In genomic region chr10:93160497-93160806, GRCm38 (mm10) we compare ENCODE assay signal across 8 mouse cellular contexts. TPM values are rescaled to one million over a fixed set of nuclear protein-coding genes. Genes with fewer than 3 reads are reported as not detected.
A peak's percentile ranks its signal among the peaks of the same experiment; 100 is the strongest.
DNase-seq lines count a peak whose midpoint lies in the region; ATAC-seq and TF ChIP-seq lines count a peak whose summit lies in the region.

No protein-coding gene starts in this region.

- H3K9me3 ChIP-seq in hindbrain, embryonic 11.5 days (ENCODE audit: control insufficient read depth, low read length), result no peaks in the 10 kb centered on the region
- H3K9me3 ChIP-seq in megakaryocyte, embryonic 14.5 days, result no peaks in the 10 kb centered on the region

- peak overlapping the region; percentile 97 for H3K4me3 ChIP-seq in hindbrain, embryonic 11.5 days (ENCODE audit: low read depth, low read length)
- peak overlapping the region; percentile 96 for H3K4me3 ChIP-seq in left cerebral cortex, adult 2 months
- peak overlapping the region; percentile 96 for H3K4me3 ChIP-seq in megakaryocyte, embryonic 14.5 days (replicated peaks)

- ATAC-seq in hindbrain, embryonic 11.5 days (ENCODE audit: low FRiP score), result peak; percentile 91

- H3K36me3 ChIP-seq in hindbrain, embryonic 11.5 days (ENCODE audit: control insufficient read depth, insufficient read depth, low read length), result no peaks in the 10 kb centered on the region
- no peaks in the 10 kb centered on the region for H3K36me3 ChIP-seq in megakaryocyte, embryonic 14.5 days (replicated peaks; ENCODE audit: low read length)

- H3K27ac ChIP-seq in hindbrain, embryonic 11.5 days (ENCODE audit: low read depth, low read length), result peak overlapping the region; percentile 99
- peak overlapping the region; percentile 99 for H3K27ac ChIP-seq in left cerebral cortex, adult 2 months

- H3K4me1 ChIP-seq in hindbrain, embryonic 11.5 days (replicated peaks; ENCODE audit: control insufficient read depth, insufficient read depth, low read length), result 0 out of 2 replicates have a peak, but pooled peaks cover 3% of the 10 kb centered on the region
- H3K4me1 ChIP-seq in megakaryocyte, embryonic 14.5 days, result peaks cover 37% of the 10 kb centered on the region

- H3K4me2 ChIP-seq in hindbrain, embryonic 11.5 days (replicated peaks; ENCODE audit: low read depth, low read length), result peak overlapping the region; percentile 61

- peak overlapping the region; percentile 98 for H3K9ac ChIP-seq in hindbrain, embryonic 11.5 days (ENCODE audit: low read depth, low read length)

- WGBS in hindbrain, embryonic 11.5 days, result under 1% methylated on average over 25 of the region's 26 CpGs

- peak; percentile 77 for DNase-seq in R1 (ENCODE audit: low read depth, low spot score)
- peak; percentile 97 for DNase-seq in cerebellum, postnatal 10 days
- peak; percentile 58 to 83 for DNase-seq in frontal cortex, postnatal 10 days (ENCODE audit: low spot score in 2 of 2)
- DNase-seq in hindbrain, embryonic 11.5 days (ENCODE audit: low spot score), result peak; percentile 92
- DNase-seq in left cerebral cortex, adult 2 months (ENCODE audit: extremely low spot score in 1 of 2, low spot score in 2 of 2), result peak; percentile 84 to 89
- peak; percentile 89 to 92 for DNase-seq in right cerebral cortex, postnatal 10 days (ENCODE audit: low spot score in 2 of 2)
- peak; percentile 60 for DNase-seq in urinary bladder, postnatal 10 days (ENCODE audit: low spot score)

- TF ChIP-seq CTCF in left cerebral cortex, adult 2 months (IDR thresholded peaks at IDR 0.05), result peak; percentile 93

- intact Hi-C loops in left cerebral cortex, adult 2 months (cut with DNase I), result loop anchor here (1.0 to 10.0 kb wide), 6 partner anchors 36 to 294 kb away; partner anchors contain the start of gene Lta4h

- H3K27me3 ChIP-seq in hindbrain, embryonic 11.5 days (ENCODE audit: control insufficient read depth, insufficient read depth, low read length), result no peaks in the 10 kb centered on the region
- H3K27me3 ChIP-seq in megakaryocyte, embryonic 14.5 days (replicated peaks), result no peaks in the 10 kb centered on the region

RNA-seq across cellular contexts. Expression of gene Cdk17, which starts 0.2 kb away (rescaled TPM):
- 37.3 and 44.5 TPM in 2 replicates for polyA plus RNA-seq in hindbrain, embryonic 11.5 days (2014; fragmentation: Nextera tagmentation; extraction: Ambion mirVana)
- total RNA-seq in left cerebral cortex, adult 2 months (2021), result 100 to 1,000 TPM; 207 to 216 TPM
- 2.3 TPM in 1 of 2 replicates, not detected in the other for polyA plus RNA-seq in megakaryocyte, embryonic 14.5 days (2012; ENCODE audit: insufficient read depth, low replicate concordance)

Comparison
In these comparisons a context has a peak if more than half of its experiments do, and no peak if none do; other contexts are left out.
1. Peak in every context shown above with its lines: DNase-seq, ATAC-seq, H3K4me3 ChIP-seq and H3K27ac ChIP-seq.
2. RNA of gene Cdk17, which starts 0.2 kb away (polyA plus RNA-seq): 37.3 to 44.5 TPM in hindbrain, embryonic 11.5 days; 2.3 TPM in megakaryocyte, embryonic 14.5 days; every median in the first group is over 10 times any median in the second.